Mouse (Mus musculus) heart, adult 11 months (tissue): Measurements from ENCODE around the gene Bach2.

Source experiments
- DNase-seq: peaks from one replicate; pipeline ENCODE4 v3.0.0; 2022

The Bach2 gene

GRCm38 (mm10) chr4:32299970-32300369 is 61.4 kb downstream of the Bach2 start:
- no peak for DNase-seq

- DNase-seq, result no peak
Measured at GRCm38 (mm10) chr4:32302668-32303067, 64.1 kb downstream of the Bach2 start.

GRCm38 (mm10) chr4:32303076-32303475 is 64.5 kb downstream of the Bach2 start:
- DNase-seq, result peak; percentile 97

- peak; percentile 99 for DNase-seq
Measured at GRCm38 (mm10) chr4:32303674-32304073, 65.1 kb downstream of the Bach2 start.

- DNase-seq, result peak; percentile 82
Measured at GRCm38 (mm10) chr4:32304221-32304703, 65.7 kb downstream of the Bach2 start.

- DNase-seq, result peak; percentile 81
Measured at GRCm38 (mm10) chr4:32305036-32305615, 66.5 kb downstream of the Bach2 start.

GRCm38 (mm10) chr4:32305683-32306082 is 67.1 kb downstream of the Bach2 start:
- peak; percentile 74 for DNase-seq

GRCm38 (mm10) chr4:32306169-32306792 is 67.7 kb downstream of the Bach2 start:
- peak; percentile 94 for DNase-seq

- DNase-seq, result peak; percentile 91
Measured at GRCm38 (mm10) chr4:32307215-32307614, 68.6 kb downstream of the Bach2 start.

- DNase-seq, result no peak
Measured at GRCm38 (mm10) chr4:32312171-32312946, 73.8 kb downstream of the Bach2 start.

- no peak for DNase-seq
Measured at GRCm38 (mm10) chr4:32314919-32315318, 76.3 kb downstream of the Bach2 start.

- DNase-seq, result peak; percentile 84
Measured at GRCm38 (mm10) chr4:32318608-32319007, 80.0 kb downstream of the Bach2 start.

- DNase-seq, result peak; percentile 71
Measured at GRCm38 (mm10) chr4:32319327-32319726, 80.7 kb downstream of the Bach2 start.

- DNase-seq, result peak; percentile 48
Measured at GRCm38 (mm10) chr4:32320039-32320438, 81.4 kb downstream of the Bach2 start.

- DNase-seq, result peak; percentile 68
Measured at GRCm38 (mm10) chr4:32324111-32324510, 85.5 kb downstream of the Bach2 start.

GRCm38 (mm10) chr4:32324967-32325366 is 86.4 kb downstream of the Bach2 start:
- peak; percentile 18 for DNase-seq

- DNase-seq, result no peak
Measured at GRCm38 (mm10) chr4:32325596-32325995, 87.0 kb downstream of the Bach2 start.

GRCm38 (mm10) chr4:32326279-32326678 is 87.7 kb downstream of the Bach2 start:
- peak; percentile 57 for DNase-seq

- peak; percentile 66 for DNase-seq
Measured at GRCm38 (mm10) chr4:32326860-32327259, 88.3 kb downstream of the Bach2 start.

- DNase-seq, result peak; percentile 79
Measured at GRCm38 (mm10) chr4:32327626-32328025, 89.0 kb downstream of the Bach2 start.

GRCm38 (mm10) chr4:32328561-32328960 is 90.0 kb downstream of the Bach2 start:
- DNase-seq, result peak; percentile 51

GRCm38 (mm10) chr4:32330584-32331314 is 92.1 kb downstream of the Bach2 start:
- DNase-seq, result peak; percentile 86

GRCm38 (mm10) chr4:32332028-32332427 is 93.4 kb downstream of the Bach2 start:
- DNase-seq, result peak; percentile 56
